Mouse (Mus musculus) cerebellum, adult 8-10 months (tissue): ENCODE data around the gene Frmpd4.

Experiments used
- DNase-seq: peaks from one replicate; pipeline ENCODE4 v3.0.0; 2022

Gene Frmpd4

DNA sequence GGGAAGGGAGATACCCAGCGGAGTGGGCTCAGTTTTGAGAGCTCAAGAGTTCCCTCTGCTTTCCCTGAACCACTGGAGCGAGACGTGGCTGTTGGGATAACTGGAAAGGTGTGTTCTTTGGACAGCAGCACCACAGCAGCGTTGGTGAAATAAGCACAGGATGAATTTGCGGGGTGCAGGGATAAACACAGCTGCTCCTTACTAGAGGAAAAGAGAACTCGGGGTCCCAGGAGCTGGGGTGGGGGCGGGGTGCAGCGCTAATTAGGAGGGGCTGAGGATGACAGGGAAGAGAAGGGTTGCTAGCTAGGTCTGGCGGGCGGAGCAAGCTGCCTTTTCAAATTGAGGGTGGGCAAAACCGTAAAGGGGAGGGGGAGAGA lies 453.5 kb downstream of the Frmpd4 start:
- no peak for DNase-seq

DNA sequence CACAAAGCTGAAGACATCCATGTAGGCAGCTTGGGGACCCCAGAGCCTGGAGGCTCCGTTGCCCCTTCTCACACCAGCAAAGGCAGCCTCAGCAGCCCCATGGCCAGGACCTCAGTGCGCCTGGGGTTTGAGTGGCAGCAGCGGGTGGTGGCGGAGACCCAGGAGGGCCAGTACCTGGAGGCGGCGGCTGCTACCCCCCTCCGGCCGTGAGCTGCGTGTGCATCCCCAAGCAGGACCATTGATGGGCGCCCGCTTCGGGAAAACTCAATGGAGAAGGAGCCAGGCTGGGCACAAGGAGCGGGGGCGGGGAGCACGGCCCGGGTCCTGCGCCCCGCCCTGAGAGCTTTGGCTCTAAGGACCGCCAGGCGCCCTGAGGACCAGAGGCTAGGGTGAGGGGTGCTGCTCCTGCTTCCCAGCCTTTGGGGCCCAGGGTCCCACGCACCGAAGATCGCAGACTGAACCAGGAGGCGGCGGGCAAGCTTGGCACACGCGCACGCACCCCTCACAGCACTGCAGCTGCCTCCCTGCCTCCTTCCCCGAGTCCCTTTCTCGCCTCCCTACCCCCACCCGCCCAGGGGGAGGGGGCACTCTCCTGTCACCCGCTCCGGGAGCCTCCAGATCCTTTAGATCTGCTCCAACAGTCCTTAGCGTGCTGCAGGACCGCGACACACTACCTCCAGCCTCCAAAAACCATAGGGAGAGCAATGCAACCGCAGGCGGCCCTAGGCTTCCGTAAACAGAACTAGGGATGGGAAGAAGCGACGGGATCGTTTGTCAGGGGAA lies 454.0 kb downstream of the Frmpd4 start:
- peak; percentile 18 for DNase-seq

DNA sequence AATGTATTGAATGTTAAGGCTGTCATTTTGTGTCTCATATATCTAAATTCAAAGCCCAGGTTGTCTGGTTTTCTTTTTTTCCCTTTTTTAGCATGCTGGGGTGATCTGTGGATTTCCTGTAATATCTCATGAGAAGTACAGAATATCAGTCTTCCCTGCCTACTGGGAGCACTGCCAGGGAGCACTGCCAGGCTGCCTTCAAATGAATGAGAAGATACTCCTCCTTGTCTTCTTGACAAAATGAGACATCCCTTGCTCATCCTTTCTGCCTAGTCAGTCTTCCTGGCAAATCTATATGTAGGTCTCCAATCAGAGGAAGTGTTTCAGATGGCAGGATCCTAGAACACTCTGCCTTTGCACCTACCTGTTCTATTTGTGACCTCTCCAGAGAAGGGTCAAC lies 535.4 kb downstream of the Frmpd4 start:
- DNase-seq, result no peak

GRCm38 (mm10) chrX:168020574-168021145 lies 556.4 kb downstream of the Frmpd4 start:
- no peak for DNase-seq

GRCm38 (mm10) chrX:168017792-168018191 lies 559.2 kb downstream of the Frmpd4 start:
- no peak for DNase-seq

DNA sequence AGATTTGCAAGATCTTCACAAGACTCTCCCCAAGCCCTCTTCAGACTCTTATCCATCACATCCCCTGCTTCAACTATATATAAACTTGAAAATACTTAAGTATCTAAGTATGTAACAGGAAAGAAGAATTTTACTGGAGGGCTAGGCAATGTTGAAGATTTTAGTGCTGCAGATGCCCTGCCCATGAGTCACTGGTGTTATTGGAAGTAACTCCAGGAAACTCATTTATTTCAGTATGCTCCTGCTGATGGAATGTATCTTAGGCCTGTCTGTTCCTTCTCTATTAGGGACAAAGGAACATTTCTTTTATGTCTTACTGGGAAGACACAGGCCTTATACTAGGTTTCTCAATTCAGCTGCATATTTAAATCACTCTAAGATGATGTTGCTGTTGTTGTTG lies 592.2 kb downstream of the Frmpd4 start:
- DNase-seq, result no peak

DNA sequence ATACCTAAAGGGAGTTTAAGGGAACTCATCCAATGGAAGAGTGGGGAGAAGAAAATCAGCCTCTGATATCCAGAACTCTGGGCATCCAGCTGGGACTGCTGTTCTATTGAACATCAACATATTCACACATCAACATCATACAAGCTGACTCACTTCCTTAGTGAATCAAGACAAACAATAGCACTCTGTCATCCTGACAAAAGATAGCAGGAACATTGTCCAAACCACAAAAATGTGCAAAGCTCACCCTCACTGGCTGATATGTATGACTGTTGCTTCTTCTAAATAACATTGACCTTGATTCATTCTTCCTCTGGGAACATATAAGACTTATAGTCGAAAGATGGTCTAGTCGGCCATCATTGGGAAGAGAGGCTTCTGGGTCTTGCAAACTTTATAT lies 625.8 kb downstream of the Frmpd4 start:
- DNase-seq, result no peak

DNA sequence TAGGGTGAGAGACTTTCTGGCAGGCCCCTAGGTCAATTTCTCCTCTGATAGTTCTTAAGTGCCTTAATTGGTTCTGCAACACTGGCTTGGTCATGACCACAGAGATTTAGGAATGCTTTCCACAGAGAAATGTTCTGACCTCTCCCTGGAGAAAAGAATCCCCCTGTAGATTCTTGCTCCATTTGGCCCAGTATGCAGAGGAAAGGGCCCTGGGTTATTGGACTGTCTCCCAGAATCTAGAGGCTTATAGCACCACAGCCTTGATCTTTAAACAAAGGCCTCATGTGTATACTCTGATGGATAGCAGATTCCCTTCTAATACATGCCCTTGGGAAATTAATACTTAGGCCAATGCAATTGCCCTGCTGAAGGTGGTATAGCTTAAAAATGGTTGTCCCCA lies 667.5 kb downstream of the Frmpd4 start:
- no peak for DNase-seq

- no peak for DNase-seq
Observed at GRCm38 (mm10) chrX:167901046-167901445, 676.0 kb downstream of the Frmpd4 start.

GRCm38 (mm10) chrX:167854821-167855220 lies 722.2 kb downstream of the Frmpd4 start:
- DNase-seq, result no peak

DNA sequence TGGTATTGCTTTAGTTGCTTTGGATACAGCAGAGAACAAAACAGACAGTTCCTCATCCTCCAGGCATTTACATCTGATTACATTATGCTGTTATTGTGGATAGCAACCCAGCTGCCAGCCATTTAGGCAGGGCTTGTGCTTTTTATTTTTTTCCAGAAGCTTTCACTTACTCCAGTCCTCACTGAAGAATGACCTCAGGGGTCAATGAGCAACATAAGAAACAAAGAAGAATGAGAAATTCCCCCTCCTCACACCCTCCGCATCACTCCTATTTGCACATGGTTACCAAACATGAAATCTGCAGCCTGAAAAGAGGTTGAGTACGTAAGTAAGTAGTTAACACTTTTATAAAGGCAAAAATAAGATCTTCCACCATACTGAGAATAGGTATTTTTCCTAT lies 744.5 kb downstream of the Frmpd4 start:
- no peak for DNase-seq

- DNase-seq, result no peak
Observed at GRCm38 (mm10) chrX:167828456-167828855, 748.6 kb downstream of the Frmpd4 start.

GRCm38 (mm10) chrX:167817363-167817762 lies 759.7 kb downstream of the Frmpd4 start:
- DNase-seq, result no peak

DNA sequence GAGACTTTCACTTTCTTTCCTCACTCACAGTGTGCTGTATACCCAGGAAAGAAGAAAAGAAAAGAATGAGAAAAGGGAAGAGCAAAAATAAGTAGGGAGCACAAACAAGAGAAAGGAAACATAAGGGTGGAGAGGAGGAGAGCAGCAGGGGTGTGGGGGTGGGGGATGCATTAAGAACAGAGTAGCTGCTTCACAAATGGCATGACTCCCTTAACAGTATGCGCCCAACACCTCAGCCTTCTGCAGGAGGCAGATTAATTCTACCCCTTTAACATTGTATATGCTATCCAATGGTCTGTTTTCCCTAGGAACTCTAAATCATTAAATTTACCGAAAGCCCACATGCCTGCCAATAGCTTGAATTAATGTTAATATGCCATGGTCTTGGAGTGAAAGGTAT lies 766.9 kb downstream of the Frmpd4 start:
- no peak for DNase-seq

- no peak for DNase-seq
Observed at GRCm38 (mm10) chrX:167808572-167808971, 768.5 kb downstream of the Frmpd4 start.

DNA sequence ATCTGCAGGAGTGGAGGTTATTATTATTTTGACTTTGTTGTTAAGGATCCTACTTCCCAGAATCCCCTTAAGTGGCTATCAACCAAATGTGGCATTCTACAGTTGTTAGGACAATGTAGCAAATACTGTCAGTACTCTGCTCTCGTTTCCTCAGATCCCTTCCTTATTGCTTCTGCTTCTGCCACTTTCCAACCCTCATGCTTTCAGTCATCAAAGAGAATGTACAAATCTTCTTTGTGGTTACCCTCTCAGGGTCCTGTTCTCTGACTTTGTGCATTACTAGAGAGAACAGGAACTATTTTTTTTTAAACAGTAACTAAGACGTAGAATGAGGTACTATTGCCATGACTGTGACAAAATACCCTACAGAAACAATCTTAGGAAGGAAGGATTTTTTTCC lies 788.3 kb downstream of the Frmpd4 start:
- no peak for DNase-seq

- DNase-seq, result no peak
Observed at GRCm38 (mm10) chrX:167783526-167783925, 793.5 kb downstream of the Frmpd4 start.

GRCm38 (mm10) chrX:167719564-167719981 lies 857.5 kb downstream of the Frmpd4 start:
- DNase-seq, result peak; percentile 3

DNA sequence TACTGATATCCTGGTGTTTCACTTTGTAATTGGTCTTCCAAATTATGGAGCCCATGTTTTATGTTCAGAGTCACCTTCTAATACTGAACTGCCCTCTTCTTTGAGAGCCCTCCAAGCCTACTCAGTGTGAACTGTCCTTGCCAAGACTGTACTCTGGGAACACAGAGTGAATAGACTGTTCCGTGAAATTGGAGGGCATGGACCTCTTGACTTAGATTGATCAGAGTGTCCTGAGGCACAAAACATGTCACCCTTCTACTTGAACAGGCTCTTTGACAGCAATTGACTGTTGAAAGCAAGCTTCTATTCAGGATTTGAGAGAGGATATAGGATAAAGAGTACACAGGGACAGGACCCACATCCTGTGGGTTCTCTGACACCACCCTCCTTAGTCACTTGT lies 857.9 kb downstream of the Frmpd4 start:
- DNase-seq, result no peak

- no peak for DNase-seq
Observed at GRCm38 (mm10) chrX:167654806-167655495, 922.1 kb downstream of the Frmpd4 start.

DNA sequence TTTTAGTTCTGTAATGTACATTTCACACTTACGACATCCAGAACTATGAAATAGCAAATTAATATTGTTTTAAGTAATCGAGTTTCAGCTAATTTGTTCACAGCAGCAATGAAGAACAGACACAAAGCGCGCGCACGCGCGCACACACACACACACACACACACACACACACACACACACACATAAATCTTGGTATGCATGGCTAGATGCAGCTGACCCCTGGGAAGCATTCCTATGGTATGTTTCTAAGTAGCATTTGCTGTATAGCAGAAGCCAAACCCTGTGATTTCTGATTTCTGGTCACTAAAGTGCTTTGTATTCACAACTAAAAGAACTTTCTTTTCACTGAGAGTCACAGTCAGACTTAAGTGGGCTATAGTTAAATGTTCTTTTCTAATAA lies 922.8 kb downstream of the Frmpd4 start:
- no peak for DNase-seq

GRCm38 (mm10) chrX:167597639-167598217 lies 979.3 kb downstream of the Frmpd4 start:
- DNase-seq, result no peak

DNA sequence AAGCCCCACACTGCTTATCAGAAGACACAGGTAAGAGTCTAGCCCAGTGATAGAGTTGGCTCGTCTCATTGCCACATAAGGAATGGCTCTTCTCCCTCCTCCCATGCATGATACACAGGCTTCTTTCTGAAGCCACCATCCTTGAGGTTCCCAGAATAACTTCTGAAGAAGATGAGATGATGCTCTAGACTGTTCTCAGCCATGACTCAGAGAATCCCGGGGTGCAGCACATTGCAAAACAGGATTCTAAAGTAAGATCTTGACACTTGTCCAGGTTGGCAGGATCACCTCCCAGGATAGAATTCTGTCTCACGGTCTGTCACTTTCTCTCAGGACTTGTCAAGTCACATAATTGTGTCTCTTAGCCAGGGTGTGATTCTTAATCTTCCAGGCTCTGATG lies 1024.2 kb downstream of the Frmpd4 start:
- no peak for DNase-seq

GRCm38 (mm10) chrX:167523151-167523550 lies 1053.9 kb downstream of the Frmpd4 start:
- DNase-seq, result no peak
